Mouse (Mus musculus): Measurements from ENCODE around the gene Nr6a1. TPM values are rescaled to one million over a fixed set of nuclear protein-coding genes. Genes with fewer than 3 reads are reported as not detected.

Gene Nr6a1
- polyA plus RNA-seq, 1 experiment from 2014 or later: 3.1 TPM

GRCm38 (mm10) chr2:38908604-38909003, 18.9 kb downstream of the Nr6a1 start:
- Histone ChIP-seq H3K4me3 (no peak overlapping the region), H3K27me3 (no peaks in the 10 kb centered on the region), H3K27ac (no peak overlapping the region), H3K36me3 (no peaks in the 10 kb centered on the region), H3K9ac (no peak overlapping the region), H3K4me2 (no peak overlapping the region), H3K9me3 (no peaks in the 10 kb centered on the region), H3K4me1 (replicated peaks) (no peaks in the 10 kb centered on the region)
- 76% methylated on average over 1 of the region's 1 CpGs for WGBS
- no peak for ATAC-seq (ENCODE audit: low FRiP score)

DNA sequence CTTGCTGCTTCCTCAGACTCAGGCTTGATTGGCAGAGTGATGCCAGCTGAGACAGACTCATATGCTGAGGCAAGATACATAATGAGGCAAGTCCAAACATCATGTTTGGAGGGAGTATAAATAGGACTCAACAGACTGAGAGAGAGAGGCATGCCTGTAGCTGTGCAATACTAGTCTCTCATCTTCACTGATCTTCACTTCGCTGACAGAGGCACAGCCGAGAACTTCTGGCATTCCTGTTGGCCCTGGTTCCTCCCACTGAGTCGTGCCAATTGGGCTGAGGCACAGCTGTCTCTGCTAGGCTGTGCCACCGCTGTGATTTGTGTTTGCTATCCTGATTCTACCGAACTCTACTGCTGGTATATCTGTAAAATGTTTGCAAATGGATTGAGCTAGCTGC, 21.4 kb downstream of the Nr6a1 start:
- Histone ChIP-seq H3K27ac (no peak overlapping the region), H3K4me3 (no peak overlapping the region), H3K4me1 (replicated peaks) (no peaks in the 10 kb centered on the region), H3K9ac (no peak overlapping the region), H3K9me3 (no peaks in the 10 kb centered on the region), H3K27me3 (no peaks in the 10 kb centered on the region), H3K4me2 (no peak overlapping the region), H3K36me3 (no peaks in the 10 kb centered on the region)
- no peak for ATAC-seq (ENCODE audit: low FRiP score)
- WGBS: 78% methylated on average over 5 of the region's 5 CpGs

- no peak overlapping the region for H3K4me3 ChIP-seq
- no peaks in the 10 kb centered on the region for H3K27me3 ChIP-seq
- no peaks in the 10 kb centered on the region for H3K9me3 ChIP-seq
- H3K4me1 ChIP-seq (replicated peaks): no peaks in the 10 kb centered on the region
- no peak overlapping the region for H3K27ac ChIP-seq
- no peak overlapping the region for H3K9ac ChIP-seq
- no peaks in the 10 kb centered on the region for H3K36me3 ChIP-seq
- WGBS: 89% methylated on average over 1 of the region's 1 CpGs
- ATAC-seq (ENCODE audit: low FRiP score): no peak
- no peak overlapping the region for H3K4me2 ChIP-seq
These were observed 23.2 kb downstream of the Nr6a1 start for GRCm38 (mm10) chr2:38904290-38904689.

- Histone ChIP-seq H3K4me1 (replicated peaks) (no peaks in the 10 kb centered on the region), H3K9me3 (no peaks in the 10 kb centered on the region), H3K36me3 (no peaks in the 10 kb centered on the region), H3K27ac (no peak overlapping the region), H3K27me3 (no peaks in the 10 kb centered on the region), H3K4me3 (no peak overlapping the region), H3K4me2 (no peak overlapping the region), H3K9ac (no peak overlapping the region)
- no peak for ATAC-seq (ENCODE audit: low FRiP score)
These were observed 24.6 kb downstream of the Nr6a1 start for GRCm38 (mm10) chr2:38902866-38903265.

GRCm38 (mm10) chr2:38880907-38881672, 46.4 kb downstream of the Nr6a1 start:
- Histone ChIP-seq H3K27me3 (no peaks in the 10 kb centered on the region), H3K36me3 (peaks cover 22% of the 10 kb centered on the region), H3K27ac (no peak overlapping the region), H3K9me3 (no peaks in the 10 kb centered on the region), H3K4me2 (no peak overlapping the region), H3K4me3 (no peak overlapping the region), H3K4me1 (replicated peaks) (no peaks in the 10 kb centered on the region), H3K9ac (no peak overlapping the region)
- ATAC-seq (ENCODE audit: low FRiP score): no peak
- WGBS: 83% methylated on average over 5 of the region's 5 CpGs

DNA sequence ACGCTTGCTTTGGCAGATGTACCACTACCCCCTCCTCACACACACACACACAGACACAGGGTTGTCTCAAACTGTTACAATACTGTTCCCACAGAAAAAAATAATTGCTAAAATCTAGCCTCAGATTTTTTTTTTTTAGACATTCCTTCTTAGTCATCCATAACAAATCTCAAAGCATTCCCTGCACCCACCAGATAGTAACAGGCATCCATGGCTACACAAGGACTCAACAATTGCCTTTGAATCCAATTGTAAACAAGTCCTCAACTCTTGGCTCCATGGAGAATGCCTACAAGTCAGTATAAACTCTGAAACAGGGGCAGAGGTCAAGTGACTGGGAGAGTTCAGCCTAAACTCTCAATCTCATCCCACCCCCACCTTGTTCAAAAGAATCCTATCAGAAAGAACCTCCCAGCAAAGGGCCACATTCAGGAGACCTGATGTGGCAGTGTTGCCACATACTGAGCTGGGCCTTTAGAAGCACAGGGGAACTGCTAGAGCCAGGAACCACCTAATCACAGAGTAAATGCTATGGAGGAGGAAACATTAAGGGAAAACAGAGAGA, 52.9 kb downstream of the Nr6a1 start:
- Histone ChIP-seq H3K27me3 (no peaks in the 10 kb centered on the region), H3K4me3 (no peak overlapping the region), H3K4me2 (no peak overlapping the region), H3K4me1 (replicated peaks) (no peaks in the 10 kb centered on the region), H3K27ac (no peak overlapping the region), H3K36me3 (peaks cover 24% of the 10 kb centered on the region), H3K9ac (no peak overlapping the region), H3K9me3 (no peaks in the 10 kb centered on the region)
- WGBS: 28% methylated on average over 1 of the region's 1 CpGs
- no peak for ATAC-seq (ENCODE audit: low FRiP score)

DNA sequence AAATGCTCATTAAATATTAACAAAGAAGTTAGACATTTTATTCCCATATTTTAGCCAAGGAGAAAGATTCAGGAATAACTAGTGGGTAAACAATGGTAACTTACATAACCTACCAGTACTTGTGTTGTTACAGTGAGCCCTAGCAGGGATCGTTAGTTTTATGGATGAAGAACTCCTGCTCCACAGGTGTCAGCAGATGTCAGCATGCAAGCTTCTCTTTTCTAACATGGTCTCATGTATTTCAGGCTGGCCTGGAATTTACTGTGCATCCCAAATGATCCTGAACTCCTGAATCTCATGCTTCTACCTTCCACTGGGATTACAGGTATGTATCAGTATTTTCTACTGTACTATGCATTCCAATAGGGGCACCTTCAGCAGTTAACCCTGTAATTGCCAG, 54.8 kb downstream of the Nr6a1 start:
- H3K4me3 ChIP-seq: no peak overlapping the region
- no peak for ATAC-seq (ENCODE audit: low FRiP score)
- H3K4me1 ChIP-seq (replicated peaks): no peaks in the 10 kb centered on the region
- H3K9me3 ChIP-seq: no peaks in the 10 kb centered on the region
- 42% methylated on average over 1 of the region's 1 CpGs for WGBS
- peaks cover 17% of the 10 kb centered on the region for H3K36me3 ChIP-seq
- H3K9ac ChIP-seq: no peak overlapping the region
- H3K4me2 ChIP-seq: no peak overlapping the region
- no peaks in the 10 kb centered on the region for H3K27me3 ChIP-seq
- H3K27ac ChIP-seq: no peak overlapping the region

DNA sequence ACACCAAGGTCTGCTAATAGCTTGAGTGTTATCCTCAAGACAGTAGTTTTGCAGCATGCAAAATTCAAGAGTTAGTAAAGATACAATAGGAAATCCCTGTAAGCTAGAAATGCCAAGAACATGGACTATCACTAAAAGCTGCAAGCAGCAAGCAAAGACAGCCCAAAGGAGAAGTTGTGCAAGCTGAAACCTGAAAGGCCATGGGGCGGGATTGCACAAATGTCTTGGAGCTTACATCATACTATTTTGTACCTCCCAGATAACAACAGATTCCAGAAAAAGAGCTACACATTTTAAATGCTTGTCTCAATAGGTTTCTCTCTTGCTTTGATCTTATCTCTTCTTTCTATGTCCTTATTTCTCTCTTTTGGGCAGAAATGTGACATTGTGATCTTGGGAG, 60.8 kb downstream of the Nr6a1 start:
- Histone ChIP-seq H3K9ac (no peak overlapping the region), H3K27me3 (no peaks in the 10 kb centered on the region), H3K36me3 (peaks cover 4% of the 10 kb centered on the region; the same call in 1 of the 2 replicates), H3K4me3 (no peak overlapping the region), H3K27ac (no peak overlapping the region), H3K9me3 (no peaks in the 10 kb centered on the region), H3K4me2 (no peak overlapping the region), H3K4me1 (replicated peaks) (no peaks in the 10 kb centered on the region)
- whole genome bisulfite sequencing: 94% methylated on average over 1 of the region's 1 CpGs
- no peak for ATAC-seq (ENCODE audit: low FRiP score)

DNA sequence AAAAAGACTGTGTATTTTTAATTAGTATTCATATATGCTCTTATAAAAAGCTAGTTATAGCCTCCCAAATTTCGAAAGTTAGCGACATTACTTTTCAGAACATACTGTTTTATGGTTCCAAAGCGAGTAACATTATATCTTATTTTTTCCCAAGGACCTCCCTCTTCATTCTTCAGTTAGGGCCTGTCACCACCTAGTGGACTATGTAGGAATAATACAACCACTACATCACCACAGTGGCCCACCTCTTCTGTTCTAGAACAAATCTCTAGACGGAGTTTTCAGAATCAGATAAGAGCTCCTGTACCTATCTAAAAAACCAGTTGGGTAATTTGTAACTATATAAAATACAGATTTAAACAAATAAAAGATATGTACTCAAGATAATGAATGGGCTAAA, 63.5 kb downstream of the Nr6a1 start:
- Histone ChIP-seq H3K4me1 (replicated peaks) (no peaks in the 10 kb centered on the region), H3K27me3 (no peaks in the 10 kb centered on the region), H3K36me3 (peaks cover 4% of the 10 kb centered on the region; the same call in 1 of the 2 replicates), H3K9ac (no peak overlapping the region), H3K9me3 (no peaks in the 10 kb centered on the region), H3K27ac (no peak overlapping the region), H3K4me3 (no peak overlapping the region), H3K4me2 (no peak overlapping the region)
- 61% methylated on average over 4 of the region's 4 CpGs for WGBS
- no peak for ATAC-seq (ENCODE audit: low FRiP score)

GRCm38 (mm10) chr2:38851797-38852196, 75.7 kb downstream of the Nr6a1 start:
- H3K9me3 ChIP-seq: no peaks in the 10 kb centered on the region
- WGBS: 100% methylated on average over 1 of the region's 1 CpGs
- H3K4me3 ChIP-seq: no peak overlapping the region
- H3K27me3 ChIP-seq: no peaks in the 10 kb centered on the region
- no peak overlapping the region for H3K4me2 ChIP-seq
- no peaks in the 10 kb centered on the region for H3K4me1 ChIP-seq (replicated peaks)
- H3K27ac ChIP-seq: no peak overlapping the region
- H3K36me3 ChIP-seq: peaks cover 25% of the 10 kb centered on the region
- no peak overlapping the region for H3K9ac ChIP-seq
- ATAC-seq (ENCODE audit: low FRiP score): no peak

- Histone ChIP-seq H3K9ac (no peak overlapping the region), H3K4me2 (no peak overlapping the region), H3K36me3 (peaks cover 8% of the 10 kb centered on the region; the same call in 1 of the 2 replicates), H3K27me3 (no peaks in the 10 kb centered on the region), H3K4me1 (replicated peaks) (no peaks in the 10 kb centered on the region), H3K27ac (no peak overlapping the region), H3K9me3 (no peaks in the 10 kb centered on the region), H3K4me3 (no peak overlapping the region)
- WGBS: 93% methylated on average over 2 of the region's 2 CpGs
- ATAC-seq (ENCODE audit: low FRiP score): no peak
These were observed 81.2 kb downstream of the Nr6a1 start for GRCm38 (mm10) chr2:38846319-38846718.

DNA sequence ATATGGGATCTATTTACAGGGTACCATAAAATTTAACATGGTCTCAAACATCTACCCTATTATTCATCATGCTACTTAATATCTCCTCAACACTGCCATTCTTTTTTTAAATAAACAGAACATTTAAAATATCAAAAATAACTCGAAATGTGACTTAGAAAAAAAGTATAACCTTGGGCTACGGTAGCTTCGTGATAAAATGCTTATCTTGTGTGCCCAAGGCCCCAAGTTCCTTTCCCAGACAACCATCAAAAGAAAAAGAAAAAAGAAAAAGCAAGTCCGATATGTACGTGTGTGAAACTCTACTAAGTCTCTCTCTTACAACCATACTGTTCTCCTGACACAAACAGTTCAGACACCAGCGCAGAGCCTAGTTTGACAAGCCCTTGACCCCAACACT, 92.0 kb downstream of the Nr6a1 start:
- Histone ChIP-seq H3K9ac (no peak overlapping the region), H3K4me1 (replicated peaks) (no peaks in the 10 kb centered on the region), H3K27me3 (no peaks in the 10 kb centered on the region), H3K9me3 (no peaks in the 10 kb centered on the region), H3K36me3 (peaks cover 7% of the 10 kb centered on the region), H3K27ac (no peak overlapping the region), H3K4me2 (no peak overlapping the region), H3K4me3 (no peak overlapping the region)
- ATAC-seq (ENCODE audit: low FRiP score): no peak
- 94% methylated on average over 6 of the region's 6 CpGs for WGBS

DNA sequence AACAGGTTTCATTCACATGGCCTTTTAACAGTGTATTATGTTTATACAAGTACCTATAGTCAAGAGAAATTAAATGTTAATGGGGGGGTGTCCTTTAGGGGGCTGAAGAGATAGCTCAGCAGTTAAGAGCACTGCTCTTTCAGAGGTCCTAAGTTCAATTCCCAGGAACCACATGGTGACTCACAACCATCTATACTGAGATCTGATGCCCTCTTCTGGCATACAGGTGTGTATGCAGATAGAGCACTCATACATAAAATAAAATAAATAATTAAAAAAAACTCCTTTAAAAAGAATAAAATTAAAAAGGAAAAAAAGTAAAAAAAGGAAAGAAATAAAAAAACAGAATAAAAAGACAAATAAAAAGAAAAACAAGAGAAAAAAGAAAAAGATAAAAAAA, 95.5 kb downstream of the Nr6a1 start:
- Histone ChIP-seq H3K27ac (no peak overlapping the region), H3K9ac (no peak overlapping the region), H3K4me3 (no peak overlapping the region), H3K4me1 (replicated peaks) (no peaks in the 10 kb centered on the region), H3K4me2 (no peak overlapping the region), H3K9me3 (no peaks in the 10 kb centered on the region), H3K36me3 (peaks cover 7% of the 10 kb centered on the region; the same call in 1 of the 2 replicates), H3K27me3 (no peaks in the 10 kb centered on the region)
- ATAC-seq (ENCODE audit: low FRiP score): no peak
